Mouse (Mus musculus): Measurements from ENCODE around the gene Rnf4. TPM values are rescaled to one million over a fixed set of nuclear protein-coding genes. Genes with fewer than 3 reads are reported as not detected.

Rnf4 gene
- total RNA-seq, 4 experiments from 2014 or later, result 82.2 to 87.7 (median 84.1) TPM

Other genes with a start within 250 kb of the Rnf4 start
- gene Poln, start 166.8 kb upstream of the Rnf4 start, total RNA-seq (2022), result 1 to 10 TPM in 3 of 4 experiments, under 1 TPM in 1; 0.73 to 1.3 (median 1.1) TPM
- gene Haus3, start 166.8 kb upstream of the Rnf4 start, total RNA-seq (2022), result 10 to 100 TPM in 1 of 4 experiments, 1 to 10 TPM in 3; 6.0 to 11.1 (median 6.8) TPM
- 10 to 100 TPM; 72.5 to 84.4 (median 76.7) TPM for gene Mxd4, start 148.6 kb upstream of the Rnf4 start, total RNA-seq (2022)
- gene Zfyve28, start 47.8 kb upstream of the Rnf4 start, total RNA-seq (2022), result 10 to 100 TPM; 32.5 to 37.0 (median 33.5) TPM
- gene Cfap99, start 47.7 kb upstream of the Rnf4 start, total RNA-seq (2022), result under 1 TPM; 0.52 to 0.85 (median 0.74) TPM
- 10 to 100 TPM; 41.6 to 48.2 (median 45.0) TPM for gene Fam193a, start 33.6 kb downstream of the Rnf4 start, total RNA-seq (2022)
- gene Tnip2, start 177.7 kb downstream of the Rnf4 start, total RNA-seq (2022), result 10 to 100 TPM; 27.2 to 36.7 (median 33.1) TPM
- gene Sh3bp2, start 189.5 kb downstream of the Rnf4 start, total RNA-seq (2022), result 10 to 100 TPM in 2 of 4 experiments, 1 to 10 TPM in 2; 3.8 to 13.5 (median 8.5) TPM
- 100 to 1,000 TPM; 394 to 417 (median 404) TPM for gene Add1, start 237.4 kb downstream of the Rnf4 start, total RNA-seq (2022)

All from layer of hippocampus, adult 8-10 months (tissue).